Mouse (Mus musculus) effector memory CD4-positive, alpha-beta T cell, adult 5 months (primary cell): ENCODE data around the gene Plekhs1. TPM values are rescaled to one million over a fixed set of nuclear protein-coding genes. Genes with fewer than 3 reads are reported as not detected.

ENCODE experiments used
- polyA plus RNA-seq: library from polyadenylated mRNA; unstranded; fragments of 100-300 nt; shearing (Covaris generic); gene quantifications from one replicate; pipeline ENCODE4 v1.2.1, GENCODE M21; 2017

Gene Plekhs1
- not detected for polyA plus RNA-seq

GRCm38 (mm10) chr19:56461522-56462101, at the start of gene Plekhs1:
TSS of gene Plekhs1 (plus strand) at chr19:56461640.

Other genes with a start within 250 kb of the Plekhs1 start
- not detected for gene Habp2, start 174.5 kb upstream of the Plekhs1 start, polyA plus RNA-seq
- not detected for gene Nrap, start 71.6 kb upstream of the Plekhs1 start, polyA plus RNA-seq
- gene Casp7, start 64.5 kb upstream of the Plekhs1 start, polyA plus RNA-seq: 13.9 TPM
- 2.3 TPM for gene Dclre1a, start 86.6 kb downstream of the Plekhs1 start, polyA plus RNA-seq
- gene Nhlrc2, start 86.6 kb downstream of the Plekhs1 start, polyA plus RNA-seq: 18.4 TPM